Mouse (Mus musculus) neural tube, embryonic 13.5 days (tissue): ENCODE measurements around the gene Ctr9. TPM values are rescaled to one million over a fixed set of nuclear protein-coding genes. Genes with fewer than 3 reads are reported as not detected.

Experiments used
- ATAC-seq: fragments of 200-750 bp; cut with Nextera tagmentation; 2 replicates; pipeline ENCODE4 v1.8.0; 2017; ENCODE audit warnings: low read depth, mild to moderate bottlenecking, moderate TSS enrichment, moderate library complexity
- H3K27ac ChIP-seq: fragments of 300-500 bp; sonication (generic); replicated peaks from 2 replicates; pipeline ENCODE4 v1.5.1; 2015; ENCODE audit warnings: moderate library complexity, mild to moderate bottlenecking, inconsistent platforms
- H3K27me3 ChIP-seq: fragments of 300-500 bp; sonication (generic); 2 replicates; pipeline ENCODE4 v1.6.1; 2015; ENCODE audit warnings: mild to moderate bottlenecking, inconsistent platforms
- H3K36me3 ChIP-seq: fragments of 300-500 bp; sonication (generic); 2 replicates; pipeline ENCODE4 v1.6.1; 2015; ENCODE audit warnings: mild to moderate bottlenecking, inconsistent platforms
- H3K4me1 ChIP-seq: fragments of 300-500 bp; sonication (generic); replicated peaks from 2 replicates; pipeline ENCODE4 v1.6.1; 2015; ENCODE audit warnings: inconsistent platforms
- H3K4me2 ChIP-seq: fragments of 300-500 bp; sonication (generic); 2 replicates; pipeline ENCODE4 v1.6.1; 2015; ENCODE audit warnings: inconsistent platforms, mild to moderate bottlenecking, moderate library complexity
- H3K4me3 ChIP-seq: fragments of 300-500 bp; sonication (generic); 2 replicates; pipeline ENCODE4 v1.5.1; 2015; ENCODE audit warnings: mild to moderate bottlenecking, inconsistent platforms
- H3K9ac ChIP-seq: fragments of 300-500 bp; sonication (generic); 2 replicates; pipeline ENCODE4 v1.6.1; 2015; ENCODE audit warnings: moderate library complexity, mild to moderate bottlenecking, inconsistent platforms
- H3K9me3 ChIP-seq: fragments of 300-500 bp; sonication (generic); 2 replicates; pipeline ENCODE4 v1.6.1; 2016; ENCODE audit warnings: inconsistent platforms
- WGBS: fragments of 180-500 bp; shearing (Covaris S2); methylation state at CpG from one replicate; pipeline ENCODE4 v1.1.7; 2015; 5-methylcytosine and 5-hydroxymethylcytosine counted together
- polyA plus RNA-seq: library from polyadenylated mRNA; unstranded; fragments of >200 nt; fragmentation: Nextera tagmentation; extraction: Ambion mirVana; gene quantifications from 2 replicates; pipeline ENCODE4 v1.2.1, GENCODE M21; 2015

Ctr9 gene
- polyA plus RNA-seq, 1 experiment from 2014 or later: 87.8 TPM

GRCm38 (mm10) chr7:111080876-111081275 is 52.1 kb downstream of the Ctr9 start:
- Histone ChIP-seq H3K27me3 (no peaks in the 10 kb centered on the region), H3K36me3 (peaks cover 59% of the 10 kb centered on the region), H3K27ac (peak overlapping the region; percentile 100), H3K9me3 (no peaks in the 10 kb centered on the region), H3K9ac (peak overlapping the region; percentile 99), H3K4me3 (peak overlapping the region; percentile 76), H3K4me1 (peaks cover 39% of the 10 kb centered on the region), H3K4me2 (peak overlapping the region; percentile 94)
- 88% methylated on average over 3 of the region's 3 CpGs for WGBS
- ATAC-seq: no peak

GRCm38 (mm10) chr7:111082043-111082821 is 53.5 kb downstream of the Ctr9 start:
- Histone ChIP-seq H3K4me2 (peak overlapping the region; percentile 94), H3K4me3 (peak overlapping the region; percentile 76), H3K4me1 (peaks cover 39% of the 10 kb centered on the region), H3K36me3 (peaks cover 45% of the 10 kb centered on the region), H3K9ac (peak overlapping the region; percentile 99), H3K9me3 (no peaks in the 10 kb centered on the region), H3K27me3 (no peaks in the 10 kb centered on the region), H3K27ac (peak overlapping the region; percentile 100)
- ATAC-seq: peak; percentile 81
- under 1% methylated on average over 82 of the region's 83 CpGs for WGBS

- no peaks in the 10 kb centered on the region for H3K9me3 ChIP-seq
- WGBS: under 1% methylated on average over 70 of the region's 70 CpGs
- peak; percentile 99 for ATAC-seq
These were observed 54.3 kb downstream of the Ctr9 start, which contains the start of gene Eif4g2 for GRCm38 (mm10) chr7:111082822-111083732. Gene Eif4g2 (minus strand): TSS chr7:111083030.

GRCm38 (mm10) chr7:111083733-111084120 is 55.0 kb downstream of the Ctr9 start:
- Histone ChIP-seq H3K4me1 (peaks cover 31% of the 10 kb centered on the region), H3K4me3 (peak overlapping the region; percentile 76), H3K9me3 (no peaks in the 10 kb centered on the region), H3K27me3 (no peaks in the 10 kb centered on the region), H3K36me3 (peaks cover 31% of the 10 kb centered on the region), H3K4me2 (peak overlapping the region; percentile 68), H3K9ac (peak overlapping the region; percentile 95), H3K27ac (peak overlapping the region; percentile 100)
- WGBS: 10% methylated on average over 4 of the region's 4 CpGs
- no peak for ATAC-seq

More at GRCm38 (mm10) chr7:111082822-111083732, 54.3 kb downstream of the Ctr9 start, which contains the start of gene Eif4g2:
- Histone ChIP-seq H3K27ac (peak within 1 kb of the TSS; percentile 100), H3K27me3 (no peaks in the 10 kb centered on the region), H3K9ac (peak within 1 kb of the TSS; percentile 99), H3K36me3 (peaks cover 37% of the 10 kb centered on the region), H3K4me2 (peak within 1 kb of the TSS; percentile 94), H3K4me1 (peaks cover 33% of the 10 kb centered on the region), H3K4me3 (peak within 1 kb of the TSS; percentile 76)

- no peaks in the 10 kb centered on the region for H3K27me3 ChIP-seq
- no peak overlapping the region for H3K4me3 ChIP-seq
- no peak overlapping the region for H3K4me2 ChIP-seq
- ATAC-seq: no peak
- WGBS: 58% methylated on average over 2 of the region's 2 CpGs
- no peak overlapping the region for H3K27ac ChIP-seq
- no peaks in the 10 kb centered on the region for H3K9me3 ChIP-seq
- peaks cover 24% of the 10 kb centered on the region for H3K36me3 ChIP-seq
- H3K9ac ChIP-seq: no peak overlapping the region
- H3K4me1 ChIP-seq: peaks cover 24% of the 10 kb centered on the region
These were observed 55.7 kb downstream of the Ctr9 start for GRCm38 (mm10) chr7:111084443-111084842.

- Histone ChIP-seq H3K9me3 (no peaks in the 10 kb centered on the region), H3K4me2 (no peak overlapping the region), H3K27ac (no peak overlapping the region), H3K9ac (no peak overlapping the region), H3K27me3 (no peaks in the 10 kb centered on the region), H3K4me1 (peaks cover 17% of the 10 kb centered on the region), H3K36me3 (peaks cover 17% of the 10 kb centered on the region), H3K4me3 (no peak overlapping the region)
- ATAC-seq: no peak
These were observed 56.4 kb downstream of the Ctr9 start for GRCm38 (mm10) chr7:111085153-111085552.

- Histone ChIP-seq H3K4me2 (no peak overlapping the region), H3K9me3 (no peaks in the 10 kb centered on the region), H3K27ac (no peak overlapping the region), H3K27me3 (no peaks in the 10 kb centered on the region), H3K4me3 (no peak overlapping the region), H3K9ac (no peak overlapping the region), H3K36me3 (no peaks in the 10 kb centered on the region), H3K4me1 (no peaks in the 10 kb centered on the region)
- ATAC-seq: no peak
- 88% methylated on average over 2 of the region's 2 CpGs for whole genome bisulfite sequencing
These were observed 66.4 kb downstream of the Ctr9 start for GRCm38 (mm10) chr7:111095169-111095568.

- no peak overlapping the region for H3K4me3 ChIP-seq
- ATAC-seq: no peak
- no peak overlapping the region for H3K9ac ChIP-seq
- WGBS: 93% methylated on average over 1 of the region's 1 CpGs
- no peaks in the 10 kb centered on the region for H3K4me1 ChIP-seq
- no peak overlapping the region for H3K4me2 ChIP-seq
- no peaks in the 10 kb centered on the region for H3K27me3 ChIP-seq
- H3K27ac ChIP-seq: no peak overlapping the region
- no peaks in the 10 kb centered on the region for H3K36me3 ChIP-seq
- H3K9me3 ChIP-seq: no peaks in the 10 kb centered on the region
These were observed 69.4 kb downstream of the Ctr9 start for GRCm38 (mm10) chr7:111098196-111098595.

Other genes starting within 250 kb of the Ctr9 start
- gene Rnf141, start 184.5 kb upstream of the Ctr9 start, polyA plus RNA-seq: 30.0 and 32.2 TPM in 2 replicates
- 8.1 and 8.2 TPM in 2 replicates for gene Lyve1, start 165.7 kb upstream of the Ctr9 start, polyA plus RNA-seq
- gene Mrvi1, start 46.5 kb upstream of the Ctr9 start, polyA plus RNA-seq: 1.5 and 1.6 TPM in 2 replicates
- gene Eif4g2, start 54.1 kb downstream of the Ctr9 start, polyA plus RNA-seq: 1,234 and 1,331 TPM in 2 replicates